Mouse (Mus musculus): ENCODE measurements around the gene Rad9b. TPM values are rescaled to one million over a fixed set of nuclear protein-coding genes. Genes with fewer than 3 reads are reported as not detected.

Rad9b gene
- total RNA-seq (2021), result 1 to 10 TPM; 1.4 to 1.5 TPM
- long read RNA-seq, experiment 1, result 0 reads
- long read RNA-seq, experiment 2, partial matches to known transcripts, result 0 of 1 reads
- long read RNA-seq, experiment 2, other reads (novel, unspliced or antisense), result 1 of 1 reads

GRCm38 (mm10) chr5:122353807-122354491 lies at the start of gene Rad9b, which contains the start of gene Vps29:
Gene Rad9b, minus strand, starts transcription at chr5:122354233.
Gene Vps29, plus strand, starts transcription at chr5:122354369.
- DNase-seq, result peak; percentile 98 to 99
- intact Hi-C loops (cut with DNase I), result no loop called here

- no peak for DNase-seq
- intact Hi-C loops (cut with DNase I), result loop anchor here (5.0 kb wide), 1 partner anchor 44 kb away; no protein-coding TSS in a partner anchor
These were observed 49.3 kb upstream of the Rad9b start for GRCm38 (mm10) chr5:122403362-122403761.

GRCm38 (mm10) chr5:122402772-122403171 lies 48.7 kb upstream of the Rad9b start:
- intact Hi-C loops (cut with DNase I), result loop anchor here (5.0 kb wide), 1 partner anchor 45 kb away; no protein-coding TSS in a partner anchor

GRCm38 (mm10) chr5:122402160-122402559 lies 48.1 kb upstream of the Rad9b start:
- intact Hi-C loops (cut with DNase I), result loop anchor here (5.0 kb wide), 1 partner anchor 45 kb away; no protein-coding TSS in a partner anchor
- no peak for DNase-seq

More at GRCm38 (mm10) chr5:122402772-122403171, 48.7 kb upstream of the Rad9b start:
- peak; percentile 71 to 77 for DNase-seq

- peak; percentile 85 to 86 for DNase-seq
- intact Hi-C loops (cut with DNase I), result loop anchor here (2.0 to 5.0 kb wide), 2 partner anchors 46 to 226 kb away; no protein-coding TSS in a partner anchor
These were observed 47.2 kb upstream of the Rad9b start for GRCm38 (mm10) chr5:122401303-122401640.

GRCm38 (mm10) chr5:122400628-122401302 lies 46.7 kb upstream of the Rad9b start:
- peak; percentile 74 to 78 for DNase-seq
- intact Hi-C loops (cut with DNase I), result loop anchor here (2.0 to 5.0 kb wide), 2 partner anchors 47 to 226 kb away; no protein-coding TSS in a partner anchor

GRCm38 (mm10) chr5:122399871-122400270 lies 45.8 kb upstream of the Rad9b start:
- intact Hi-C loops (cut with DNase I), result loop anchor here (2.0 to 5.0 kb wide), 2 partner anchors 47 to 227 kb away; no protein-coding TSS in a partner anchor
- DNase-seq, result peak in 1 of 2 experiments; percentile 27

- no peak for DNase-seq
- intact Hi-C loops (cut with DNase I), result no loop called here
These were observed 43.5 kb upstream of the Rad9b start for GRCm38 (mm10) chr5:122397495-122397894.

- DNase-seq, result peak; percentile 35 to 52
- intact Hi-C loops (cut with DNase I), result no loop called here
These were observed 42.8 kb upstream of the Rad9b start for GRCm38 (mm10) chr5:122396791-122397190.

GRCm38 (mm10) chr5:122393887-122394286 lies 39.9 kb upstream of the Rad9b start:
- peak; percentile 73 to 86 for DNase-seq
- intact Hi-C loops (cut with DNase I), result loop anchor here (5.0 kb wide), 1 partner anchor 127 kb away; no protein-coding TSS in a partner anchor

- intact Hi-C loops (cut with DNase I), result loop anchor here (5.0 kb wide), 1 partner anchor 125 kb away; no protein-coding TSS in a partner anchor
- DNase-seq, result peak; percentile 25 to 26
These were observed 38.4 kb upstream of the Rad9b start for GRCm38 (mm10) chr5:122392227-122393004.

GRCm38 (mm10) chr5:122391786-122392180 lies 37.8 kb upstream of the Rad9b start, which contains the start of gene Arpc3:
Gene Arpc3, plus strand, starts transcription at chr5:122391878.
- DNase-seq, result peak; percentile 96 to 97
- intact Hi-C loops (cut with DNase I), result loop anchor here (5.0 kb wide), 1 partner anchor 124 kb away; no protein-coding TSS in a partner anchor

GRCm38 (mm10) chr5:122391178-122391785 lies 37.2 kb upstream of the Rad9b start:
- no peak for DNase-seq
- intact Hi-C loops (cut with DNase I), result loop anchor here (5.0 kb wide), 1 partner anchor 124 kb away; no protein-coding TSS in a partner anchor

GRCm38 (mm10) chr5:122390671-122391070 lies 36.6 kb upstream of the Rad9b start:
- DNase-seq, result no peak
- intact Hi-C loops (cut with DNase I), result loop anchor here (5.0 kb wide), 1 partner anchor 123 kb away; no protein-coding TSS in a partner anchor

- intact Hi-C loops (cut with DNase I), result loop anchor here (5.0 kb wide), 1 partner anchor 123 kb away; no protein-coding TSS in a partner anchor
- no peak for DNase-seq
These were observed 36.0 kb upstream of the Rad9b start for GRCm38 (mm10) chr5:122390006-122390405.

GRCm38 (mm10) chr5:122379374-122380155 lies 25.5 kb upstream of the Rad9b start:
- DNase-seq, result peak; percentile 69 to 80

GRCm38 (mm10) chr5:122378171-122378570 lies 24.1 kb upstream of the Rad9b start:
- intact Hi-C loops (cut with DNase I), result loop anchor here (10.0 kb wide), 1 partner anchor 243 kb away; no protein-coding TSS in a partner anchor
- no peak for DNase-seq

More at GRCm38 (mm10) chr5:122379374-122380155, 25.5 kb upstream of the Rad9b start:
- intact Hi-C loops (cut with DNase I), result loop anchor here (10.0 kb wide), 1 partner anchor 245 kb away; no protein-coding TSS in a partner anchor
